Mouse (Mus musculus) spleen, postnatal 4 days (tissue): ENCODE data around the gene Setdb1.
"Not testable (repeated sequence)": the region's sequence is repeated elsewhere in the genome, so short reads cannot be mapped to it uniquely, and the experiment has no call there.

ENCODE experiments used
- DNase-seq, 2 experiments: peaks; one replicate each; pipeline ENCODE4 v3.0.0; 2022; ENCODE audit warnings: low spot score in 2 of 2

Setdb1 gene

DNA sequence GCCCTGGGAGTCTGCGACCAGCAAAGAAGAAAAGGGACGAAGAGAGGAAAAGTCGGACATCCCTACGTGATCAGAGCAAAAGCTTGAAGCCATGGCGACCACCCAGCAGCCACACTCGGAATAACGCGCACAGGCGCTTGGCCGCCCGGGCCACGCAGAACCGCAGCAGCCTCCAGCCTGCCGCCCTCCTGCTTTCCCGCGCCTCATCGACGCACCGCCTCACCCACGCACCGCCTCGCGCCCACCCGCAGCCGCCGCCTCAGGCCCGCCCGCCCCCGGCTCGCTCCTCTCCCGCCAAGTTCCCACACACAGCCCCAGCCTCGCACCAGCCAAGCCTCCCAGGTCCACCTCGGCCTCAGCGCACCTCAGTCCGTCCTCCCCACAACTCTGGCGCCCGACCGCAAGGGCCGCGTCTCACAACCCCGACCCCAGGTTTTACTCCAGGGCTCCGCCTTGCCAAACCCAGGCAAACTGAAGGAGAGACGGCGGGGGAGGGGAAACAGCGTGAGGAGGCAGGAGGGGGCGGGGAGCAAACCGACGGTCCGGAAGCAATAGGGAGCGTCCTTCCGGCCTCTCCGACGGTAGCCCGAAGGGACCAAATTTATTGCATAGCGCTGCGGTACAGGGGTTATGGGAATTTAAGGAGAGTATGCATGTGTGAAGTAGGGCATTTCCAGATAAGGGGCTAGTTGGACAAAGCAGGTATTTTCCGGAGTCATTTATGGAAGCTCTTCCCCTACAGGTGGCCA lies at the start of gene Setdb1:
Setdb1 (minus strand) TSS at position 502 of the 749 bp plus-strand sequence.
- DNase-seq, result peak; percentile 94 to 97

GRCm38 (mm10) chr3:95402741-95403140 lies 45.7 kb upstream of the Setdb1 start, which contains the start of gene 4930558C23Rik:
Gene 4930558C23Rik, minus strand, starts transcription at chr3:95402841.
- no peak for DNase-seq

DNA sequence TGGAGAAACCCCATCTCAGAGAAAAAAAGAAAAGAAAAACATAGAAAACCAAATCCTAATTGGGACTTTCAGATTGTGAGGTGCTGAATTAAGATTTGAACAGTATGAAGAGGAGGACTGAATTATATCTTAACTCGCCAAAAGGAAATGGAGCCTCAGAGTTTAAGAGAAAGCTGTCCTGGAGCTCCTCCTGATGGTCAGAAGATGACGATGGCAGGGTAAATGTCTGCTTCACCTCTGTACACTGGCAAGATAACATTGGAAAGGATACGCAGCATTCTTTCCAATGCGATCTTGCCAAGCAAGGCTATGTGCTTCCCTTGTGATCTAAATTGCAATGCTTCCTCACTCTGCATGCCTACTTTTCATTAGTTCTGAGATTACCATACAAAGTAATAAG lies 37.4 kb upstream of the Setdb1 start:
- DNase-seq, result no peak

DNA sequence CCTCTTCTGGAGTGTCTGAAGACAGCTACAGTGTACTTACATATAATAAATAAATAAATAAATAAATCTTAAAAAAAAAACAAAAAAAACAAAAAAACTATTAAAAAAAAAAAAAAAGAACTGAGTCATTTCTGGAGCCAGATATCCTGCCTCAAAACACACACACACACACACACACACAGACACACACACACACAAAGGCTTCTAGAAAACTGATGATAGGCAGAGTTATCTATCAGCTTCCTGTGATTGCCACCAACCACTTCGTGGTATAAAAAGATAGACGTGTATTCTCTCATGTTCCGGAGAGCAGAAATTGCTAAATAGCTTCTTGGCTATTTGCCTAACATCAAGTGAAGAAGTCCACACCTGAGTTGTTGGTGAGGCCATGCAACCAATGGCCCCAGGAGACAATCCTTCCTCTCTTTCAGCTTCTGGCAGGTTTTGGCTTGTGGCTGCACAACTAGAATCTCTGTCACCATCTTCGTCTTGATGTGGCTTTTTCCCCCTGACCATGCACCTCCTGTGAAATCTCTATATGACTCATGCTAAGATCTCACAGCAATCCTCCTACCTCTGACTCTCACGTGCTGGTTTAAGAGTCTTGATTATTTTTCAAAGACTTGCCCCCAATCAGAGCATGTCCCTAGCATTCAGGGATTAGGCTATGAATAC lies 28.5 kb upstream of the Setdb1 start:
- DNase-seq, result peak in 1 of 2 experiments; percentile 20

DNA sequence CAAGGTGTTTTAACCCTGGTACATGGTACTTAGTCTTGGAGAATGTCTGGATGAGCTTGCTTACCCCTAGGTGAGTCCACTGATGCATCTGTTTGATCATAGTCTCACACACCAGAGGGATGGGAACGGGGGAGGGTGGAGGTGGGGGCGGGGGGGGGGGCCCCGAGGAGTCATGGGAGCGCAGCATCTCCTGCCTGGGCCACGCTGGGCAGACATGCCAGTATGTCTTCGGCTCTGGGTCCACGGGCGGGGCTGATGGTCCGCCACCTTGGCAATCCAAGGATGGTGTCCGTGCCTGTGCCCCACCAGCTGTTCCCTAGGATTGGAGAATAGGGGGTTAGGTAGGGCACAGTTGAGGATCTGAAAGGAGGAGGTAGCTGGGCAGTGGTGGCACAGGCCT lies 16.2 kb upstream of the Setdb1 start:
- peak in 1 of 2 experiments; percentile 48 for DNase-seq

DNA sequence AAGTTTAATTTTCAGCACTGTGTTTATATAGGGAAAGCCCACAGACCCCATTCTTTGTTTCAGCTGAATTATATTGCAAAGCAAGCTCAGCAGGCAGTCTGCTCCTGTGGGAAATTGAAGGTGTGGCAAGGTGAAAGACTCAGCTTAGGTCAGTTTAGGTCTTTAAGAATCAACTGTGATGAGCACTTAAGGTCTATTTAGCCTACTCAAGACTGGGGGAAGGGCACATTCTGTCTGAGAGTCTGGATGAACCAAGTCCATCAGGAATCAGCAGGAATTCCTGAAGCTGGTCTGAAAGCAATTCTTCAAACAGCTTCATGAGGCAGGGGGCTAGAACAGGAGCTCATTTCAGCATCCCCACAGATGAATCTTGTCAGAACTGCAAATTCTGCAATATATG lies 13.1 kb upstream of the Setdb1 start:
- no peak for DNase-seq

DNA sequence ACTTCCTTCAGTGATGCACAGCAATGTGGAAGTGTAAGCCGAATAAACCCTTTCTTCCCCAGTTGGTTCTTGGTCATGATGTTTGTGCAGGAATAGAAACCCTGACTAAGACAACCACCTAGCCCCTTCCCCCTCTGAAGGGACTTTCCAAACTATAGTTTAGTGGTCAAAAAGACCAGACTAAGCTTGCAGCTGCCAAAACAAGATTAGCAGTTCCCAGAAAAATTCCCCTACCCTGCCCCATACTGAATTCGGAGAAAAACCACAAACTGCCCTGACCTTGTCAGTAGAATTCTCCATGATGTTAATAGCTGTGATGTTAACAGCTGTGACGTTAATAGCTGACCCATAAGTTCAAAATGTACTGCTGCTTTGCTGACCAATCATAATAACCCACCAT lies 3.3 kb upstream of the Setdb1 start:
- DNase-seq, result not testable (repeated sequence)

DNA sequence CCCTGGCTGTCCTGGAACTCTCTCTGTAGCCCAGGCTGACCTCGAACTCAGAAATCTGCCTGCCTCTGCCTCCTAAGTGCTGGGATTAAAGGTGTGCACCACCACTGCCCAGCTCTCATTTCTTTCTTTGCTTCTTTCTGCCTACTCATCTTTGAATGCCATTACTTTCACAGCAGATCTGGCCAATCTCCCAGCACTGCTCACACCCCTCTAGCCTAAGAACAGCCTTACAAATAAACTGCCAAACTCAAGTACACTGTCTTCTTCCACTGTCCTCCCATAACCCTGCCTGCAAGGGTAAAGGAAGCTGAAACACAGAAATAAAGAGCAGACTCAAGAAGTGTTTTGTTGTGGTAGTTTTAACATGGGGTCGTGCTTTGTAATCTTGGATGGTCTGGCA lies 744 bp upstream of the Setdb1 start:
- DNase-seq, result peak in 1 of 2 experiments; percentile 37

GRCm38 (mm10) chr3:95355911-95356544 lies 974 bp downstream of the Setdb1 start:
- peak in 1 of 2 experiments; percentile 53 for DNase-seq

DNA sequence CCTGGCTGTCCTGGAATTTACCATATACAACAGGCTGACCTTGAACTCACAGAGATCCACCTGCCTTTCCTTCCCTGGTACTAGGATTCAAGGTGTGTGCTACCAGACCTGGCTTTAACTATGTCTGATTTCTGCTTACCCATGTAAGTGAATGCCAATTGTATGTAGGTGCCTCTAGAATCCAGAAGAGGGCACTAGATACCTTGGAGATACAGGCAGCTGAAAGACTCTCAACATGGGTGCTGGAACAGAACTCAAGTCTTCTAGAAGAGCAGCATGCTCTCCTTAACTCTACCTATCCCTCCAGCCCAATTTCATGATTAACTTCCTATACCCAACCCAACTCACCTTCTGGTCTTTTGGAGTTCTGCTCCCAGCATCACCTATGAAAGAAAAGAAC lies 7.5 kb downstream of the Setdb1 start:
- DNase-seq, result no peak

DNA sequence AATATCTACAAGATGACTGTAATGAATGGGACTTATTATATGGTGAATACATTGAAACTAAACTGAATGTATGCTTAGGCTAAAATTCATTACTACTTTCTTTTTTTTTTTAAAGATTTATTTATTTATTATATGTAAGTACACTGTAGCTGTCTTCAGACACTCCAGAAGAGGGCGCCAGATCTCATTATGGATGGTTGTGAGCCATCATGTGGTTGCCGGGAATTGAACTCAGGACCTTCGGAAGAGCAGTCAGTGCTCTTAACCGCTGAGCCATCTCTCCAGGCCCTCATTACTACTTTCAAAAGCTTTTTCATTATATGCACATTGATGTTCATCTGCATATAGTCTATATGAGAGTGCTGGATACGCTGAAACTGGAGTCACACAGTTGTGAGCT lies 8.7 kb downstream of the Setdb1 start:
- DNase-seq, result not testable (repeated sequence)

DNA sequence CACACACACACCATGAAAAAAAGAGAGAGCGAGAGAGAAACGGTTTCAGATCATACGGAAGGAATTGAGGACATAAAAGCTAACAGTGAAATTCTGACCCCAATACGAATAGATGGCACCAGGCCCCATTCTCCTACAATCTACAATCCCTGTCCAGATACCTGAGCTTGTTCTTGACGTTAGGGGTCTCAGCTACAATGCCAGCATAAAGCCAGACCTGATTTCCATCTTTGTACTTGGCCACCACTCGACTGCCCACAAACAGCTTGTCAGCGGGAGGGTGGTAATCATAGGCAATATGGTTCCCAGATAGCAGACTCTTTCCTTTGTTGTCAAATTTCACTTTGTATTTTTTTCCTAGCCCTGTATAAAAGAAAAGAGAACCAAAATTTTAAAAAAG lies 10.5 kb downstream of the Setdb1 start:
- DNase-seq, result no peak

DNA sequence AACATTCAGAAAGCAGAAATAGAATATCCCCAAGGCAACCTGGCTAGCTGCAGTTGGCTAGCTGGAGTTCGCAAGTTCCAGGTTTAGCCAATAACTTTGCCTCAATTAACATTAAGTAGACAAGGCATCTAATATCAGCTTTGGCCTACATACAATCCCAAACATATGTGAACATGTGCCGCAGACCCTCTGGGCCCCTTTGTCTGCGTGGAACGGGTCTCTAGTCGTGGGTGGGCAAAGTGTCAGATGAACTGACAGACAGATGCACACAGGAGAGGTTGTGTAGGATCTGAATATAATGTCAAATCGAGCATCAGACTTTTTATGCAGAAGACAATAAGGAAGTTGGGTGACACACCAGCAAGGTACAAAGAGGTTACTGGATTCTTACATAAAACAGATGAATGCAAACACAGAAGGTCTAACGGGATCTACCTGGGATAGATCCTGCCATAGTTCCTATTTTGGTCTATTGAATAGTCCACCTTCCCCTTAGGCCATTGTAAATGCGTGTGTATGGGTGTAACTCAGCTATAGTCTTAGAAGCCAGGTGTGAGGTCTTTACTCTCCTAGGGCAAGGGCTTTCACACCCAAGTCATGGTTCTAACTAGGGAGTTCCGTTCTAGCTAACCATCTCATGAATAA lies 13.5 kb downstream of the Setdb1 start:
- not testable (repeated sequence) for DNase-seq

- DNase-seq, result no peak
Measured at GRCm38 (mm10) chr3:95338251-95338650, 18.8 kb downstream of the Setdb1 start.

DNA sequence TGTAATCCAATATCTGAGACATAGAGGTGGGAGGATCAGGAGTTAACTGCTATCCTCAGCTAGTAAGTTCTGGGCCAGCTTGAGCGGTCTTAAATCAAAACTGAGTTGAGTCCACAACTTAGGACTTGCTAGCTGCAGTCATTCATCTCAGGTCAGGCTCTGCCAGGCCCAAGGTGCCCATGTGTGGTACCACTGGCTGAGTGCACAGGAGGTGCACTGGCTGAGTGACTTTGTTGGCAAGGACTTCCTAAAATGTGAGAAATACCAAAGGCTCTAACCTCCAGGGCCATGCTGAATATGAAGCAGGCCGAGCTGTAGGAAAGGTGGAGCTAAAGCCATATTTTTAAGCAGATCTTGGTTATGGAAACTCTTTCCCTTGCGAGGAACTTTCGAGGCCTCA lies 19.7 kb downstream of the Setdb1 start:
- no peak for DNase-seq

DNA sequence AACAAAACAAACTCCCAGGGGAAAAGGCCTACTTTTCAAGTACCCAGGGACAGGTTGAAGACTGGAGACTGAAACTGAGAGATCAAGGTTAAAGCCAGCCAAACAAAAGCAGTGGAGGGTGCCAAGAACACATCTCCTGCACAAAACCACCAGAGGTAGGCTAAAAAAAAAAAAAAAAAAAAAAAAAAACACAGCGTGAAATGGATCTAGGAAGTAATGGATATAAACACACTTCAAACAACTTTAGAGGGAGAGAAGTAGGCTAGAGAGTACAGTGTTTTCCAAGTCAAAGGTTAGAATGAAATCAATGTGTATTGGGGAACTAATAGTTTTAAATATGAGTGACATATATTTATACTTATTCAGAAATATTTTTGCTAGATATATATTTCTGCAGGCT lies 25.5 kb downstream of the Setdb1 start:
- DNase-seq, result no peak

DNA sequence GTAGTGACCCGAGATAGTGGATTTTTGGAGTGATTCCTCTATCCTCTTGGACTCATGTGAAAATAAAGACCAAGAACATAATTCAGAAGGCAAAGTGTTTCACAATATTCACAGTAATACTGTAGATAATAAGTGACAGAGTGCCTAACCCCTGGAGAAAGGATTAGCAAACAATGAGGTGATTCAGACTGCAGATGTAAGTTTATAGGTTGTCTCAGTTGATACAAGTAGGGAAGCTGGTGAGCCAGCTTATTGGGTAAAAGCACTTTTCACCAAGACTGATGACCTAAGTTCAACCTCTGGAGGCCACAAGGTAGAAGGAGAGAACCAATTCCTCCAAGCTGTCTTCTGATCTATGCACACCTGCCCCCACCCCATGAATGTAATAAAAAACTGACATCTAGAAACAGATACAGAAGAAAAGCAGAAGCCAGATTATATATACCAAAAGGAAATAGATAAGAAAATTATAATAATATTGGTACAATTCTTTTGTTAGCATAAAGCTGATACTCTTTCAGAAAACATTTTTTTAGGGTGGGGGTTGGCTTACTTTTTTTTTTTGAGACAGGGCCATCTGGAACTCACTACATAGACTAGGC lies 28.1 kb downstream of the Setdb1 start:
- DNase-seq, result no peak

GRCm38 (mm10) chr3:95324454-95325144 lies 32.4 kb downstream of the Setdb1 start:
- no peak for DNase-seq

DNA sequence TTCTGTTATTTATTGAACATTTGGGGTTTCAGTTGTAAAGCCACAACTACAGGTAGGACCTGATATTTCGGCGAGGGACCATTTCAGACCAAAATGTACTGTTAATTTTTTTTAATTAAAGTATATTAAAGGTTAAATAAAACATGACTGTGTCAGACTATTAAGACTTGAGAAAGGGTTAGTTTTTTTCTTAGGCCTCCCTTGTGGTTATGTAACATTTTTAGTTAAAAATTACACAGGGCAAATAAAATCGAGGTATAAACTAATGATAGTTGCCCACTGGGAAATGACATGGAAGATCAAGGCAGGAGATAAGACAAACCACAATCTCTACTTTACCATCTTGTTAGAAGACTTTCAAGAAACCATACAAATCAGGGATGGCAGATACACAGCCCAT lies 33.6 kb downstream of the Setdb1 start:
- DNase-seq, result no peak

DNA sequence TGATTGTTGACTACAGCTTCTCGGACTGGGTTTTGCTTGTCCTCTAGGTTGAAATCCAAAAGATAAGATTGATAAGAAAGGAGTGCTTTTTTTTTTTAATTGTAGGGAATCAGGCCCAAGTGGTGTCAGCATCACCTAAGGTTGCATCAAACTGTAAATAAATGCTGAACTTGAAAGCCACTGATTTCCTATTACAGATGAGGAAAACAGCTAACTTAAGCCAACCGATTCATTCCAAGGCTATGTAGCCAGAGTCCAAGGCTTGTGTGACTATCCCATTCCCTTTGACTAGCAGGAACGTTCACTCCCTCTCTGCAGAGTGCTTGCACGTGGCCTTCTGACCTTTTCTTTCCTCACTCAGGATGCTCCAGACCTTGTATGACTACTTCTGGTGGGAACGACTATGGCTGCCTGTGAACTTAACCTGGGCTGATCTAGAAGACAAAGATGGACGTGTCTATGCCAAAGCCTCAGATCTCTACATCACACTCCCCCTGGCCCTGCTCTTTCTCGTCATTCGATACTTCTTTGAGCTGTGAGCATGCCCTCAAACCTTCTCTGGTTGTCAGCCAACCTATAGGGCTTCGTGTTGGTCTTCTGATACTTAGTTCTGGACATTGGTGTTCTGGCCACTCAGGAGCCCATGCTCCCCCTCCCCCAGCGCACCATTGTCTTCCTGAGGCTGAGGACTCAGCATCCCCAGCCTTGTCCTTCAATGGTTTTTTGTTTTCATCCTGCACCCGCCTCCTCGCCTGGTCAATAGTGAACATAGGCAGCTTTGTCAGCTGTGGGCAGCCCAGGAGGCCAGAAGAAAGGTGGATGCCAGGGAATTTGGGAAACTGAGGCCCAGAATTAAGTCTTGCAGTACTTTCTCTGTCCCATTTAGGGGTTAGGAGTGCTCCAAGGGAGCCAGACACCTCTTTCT lies 37.0 kb downstream of the Setdb1 start:
- DNase-seq, result no peak
